Mouse (Mus musculus) inflammation-experienced regulatory T-cells, adult 6 months (primary cell): ENCODE results near the gene Csn1s2b. TPM values are rescaled to one million over a fixed set of nuclear protein-coding genes. Genes with fewer than 3 reads are reported as not detected.
"Not testable (repeated sequence)": the region's sequence is repeated elsewhere in the genome, so short reads cannot be mapped to it uniquely, and the experiment has no call there.

ENCODE experiments used
- ATAC-seq: one replicate; pipeline ENCODE4 v1.8.0; 2017
- polyA plus RNA-seq, 3 experiments: library from polyadenylated mRNA; unstranded; fragments of 100-300 nt; shearing (Covaris generic); gene quantifications; one replicate each; pipeline ENCODE4 v1.2.1; 2017

Gene Csn1s2b
- polyA plus RNA-seq = under 1 TPM in 1 of 3 experiments, not detected in 2; 0.43 TPM

DNA sequence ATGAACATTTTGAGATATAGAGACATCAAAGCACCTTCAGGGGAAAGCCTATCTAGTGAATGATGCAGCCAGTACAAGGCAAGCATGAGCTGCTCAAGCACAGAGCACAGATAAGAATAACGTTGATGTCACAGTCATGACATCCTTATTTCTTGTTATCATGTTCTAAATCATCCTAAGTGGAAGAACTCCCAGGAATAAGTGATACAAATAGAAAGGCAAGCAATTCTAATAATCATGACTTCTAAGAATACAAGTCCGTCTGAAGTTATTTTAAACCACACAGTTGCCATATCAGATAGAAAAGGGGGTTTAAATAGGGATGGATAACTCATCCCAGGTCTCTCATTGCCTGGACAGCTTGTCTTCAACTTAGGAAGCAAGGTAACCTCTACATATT lies at the start of gene Csn1s2b:
Csn1s2b (plus strand) TSS at position 301 of the 400 bp plus-strand sequence.
- ATAC-seq = no peak

- no peak for ATAC-seq
Observed at GRCm38 (mm10) chr5:87764546-87764945, 43.3 kb upstream of the Csn1s2b start.

DNA sequence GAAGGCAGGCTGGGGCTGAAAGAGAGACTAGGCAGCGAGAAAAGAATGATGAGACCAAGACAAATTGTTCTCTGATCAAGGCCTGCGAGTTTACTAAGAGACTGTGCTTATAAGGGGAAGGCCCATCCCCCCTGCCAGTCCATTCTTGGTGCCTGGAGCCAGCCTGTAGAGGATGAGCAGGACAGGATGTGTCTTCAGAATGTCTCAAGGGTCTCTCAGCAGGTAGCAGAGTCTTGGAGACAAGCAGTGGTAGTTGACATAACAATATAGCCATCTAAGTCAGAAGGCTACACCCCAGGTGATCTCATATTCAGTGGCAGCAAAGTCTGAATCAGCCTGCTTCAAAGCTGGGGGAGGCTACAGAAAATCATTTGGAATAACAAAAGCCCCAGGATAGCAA lies 35.7 kb upstream of the Csn1s2b start:
- ATAC-seq = not testable (repeated sequence)

- no peak for ATAC-seq
Observed at GRCm38 (mm10) chr5:87774267-87774666, 33.6 kb upstream of the Csn1s2b start, which contains the start of gene Csn1s2a. Gene Csn1s2a, plus strand, starts transcription at chr5:87774567.

DNA sequence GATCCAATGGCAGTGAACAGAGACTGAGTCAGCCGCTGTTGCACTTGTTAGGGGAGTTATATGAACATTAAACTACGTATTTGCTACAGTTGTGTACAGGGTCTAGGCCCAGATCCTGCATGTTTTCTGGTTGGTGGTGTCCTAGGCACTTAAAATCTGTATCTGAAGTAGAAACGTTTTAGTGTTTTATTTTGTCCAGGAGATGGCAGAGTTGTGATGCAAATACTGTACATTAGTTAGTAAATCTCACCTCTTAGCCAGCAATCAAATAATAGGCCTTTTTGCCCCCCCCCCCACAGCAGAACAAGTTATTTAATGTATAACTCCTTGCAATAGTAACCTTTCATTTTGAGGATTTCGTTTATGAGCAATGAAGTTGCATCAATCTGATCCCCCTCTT lies 25.2 kb upstream of the Csn1s2b start:
- no peak for ATAC-seq

DNA sequence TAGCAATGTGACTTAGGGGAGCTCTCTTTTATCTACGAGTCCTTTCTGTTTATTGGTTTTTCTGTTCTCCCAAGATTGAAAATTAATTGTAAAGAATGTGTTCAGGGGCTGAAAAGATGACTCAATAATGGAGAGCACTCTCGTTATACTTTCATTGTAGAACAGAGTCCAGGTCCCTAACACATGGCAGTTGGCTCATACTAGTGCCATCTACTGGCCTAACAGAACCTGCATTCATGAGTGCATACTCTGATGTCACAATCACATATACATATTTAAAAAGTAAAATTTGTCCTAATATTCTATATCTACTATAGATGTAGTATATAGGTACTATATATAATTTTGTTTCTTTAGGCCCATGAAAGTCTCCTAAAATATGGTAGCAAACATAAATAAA lies 1.4 kb downstream of the Csn1s2b start:
- ATAC-seq = no peak

- no peak for ATAC-seq
Observed at GRCm38 (mm10) chr5:87825386-87825785, 17.5 kb downstream of the Csn1s2b start, which contains the start of gene Prr27. Gene Prr27, plus strand, starts transcription at chr5:87825686.

DNA sequence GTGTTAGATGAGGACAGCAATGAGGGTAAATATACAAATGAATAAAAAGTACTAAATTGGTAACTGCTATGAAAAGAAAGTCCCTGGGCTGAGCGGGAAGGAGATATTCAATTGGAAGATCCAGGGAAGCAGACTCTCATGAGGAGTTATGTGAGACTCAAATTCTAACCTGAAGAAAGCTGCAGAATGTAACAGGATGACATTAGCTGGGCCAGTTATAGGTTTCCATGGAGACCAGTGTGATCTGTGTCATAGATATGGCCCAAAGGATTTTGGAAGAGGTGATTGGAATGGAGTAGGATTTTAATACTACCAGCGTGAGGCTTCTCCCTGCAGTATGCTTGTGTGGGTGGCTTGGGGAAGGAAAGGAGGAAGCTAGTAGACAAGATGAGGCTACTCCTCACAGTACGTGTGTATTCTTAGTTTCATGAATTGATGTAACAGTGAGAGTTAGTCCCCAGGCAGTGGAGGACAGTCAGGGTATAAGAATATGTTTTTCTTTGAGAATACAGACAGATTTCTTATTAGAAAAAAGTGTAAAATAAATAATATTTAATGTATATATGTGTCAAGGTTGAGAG lies 47.3 kb downstream of the Csn1s2b start:
- ATAC-seq = no peak

DNA sequence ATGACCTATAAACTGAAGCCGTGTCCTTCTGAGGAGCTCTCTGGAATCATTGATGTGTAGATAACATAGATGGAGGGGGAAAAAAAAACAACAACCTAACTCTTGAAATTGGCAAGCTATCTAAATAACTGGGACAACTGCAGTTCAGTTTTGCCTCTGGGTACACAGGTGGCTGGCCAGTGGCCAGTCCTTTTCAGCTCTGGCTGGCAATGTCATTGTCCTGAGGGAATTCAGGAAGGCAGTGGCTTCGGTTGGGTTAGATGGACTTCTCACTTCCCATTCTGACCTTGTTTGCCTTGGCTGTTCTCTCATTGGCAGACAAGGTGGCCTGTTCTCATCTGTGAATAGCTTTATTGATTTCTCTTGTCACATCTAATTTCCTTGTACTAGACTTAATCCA lies 62.2 kb downstream of the Csn1s2b start:
- ATAC-seq = no peak

DNA sequence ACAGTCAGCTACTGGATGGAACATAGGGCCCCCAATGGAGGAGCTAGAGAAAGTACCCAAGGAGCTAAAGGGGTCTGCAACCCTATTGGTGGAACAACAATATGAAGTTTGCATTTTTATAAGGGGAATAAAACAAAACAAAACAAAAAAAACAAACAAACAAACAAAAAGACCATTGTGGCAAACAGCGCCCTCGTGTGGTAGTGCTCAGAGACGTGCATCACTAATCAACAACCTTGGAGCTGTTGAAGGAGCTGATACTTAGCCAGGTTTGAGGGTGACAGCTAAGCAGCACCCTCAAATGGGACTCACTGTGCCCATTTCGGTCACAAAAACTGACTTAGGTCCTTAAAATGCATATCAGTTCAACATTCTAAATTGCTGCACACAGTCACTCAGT lies 63.5 kb downstream of the Csn1s2b start:
- no peak for ATAC-seq

Other genes with a start within 250 kb of the Csn1s2b start
- under 1 TPM in 1 of 3 experiments, not detected in 2; 0.19 TPM for gene Sult1d1, start 239.1 kb upstream of the Csn1s2b start, polyA plus RNA-seq
- gene Sult1e1, start 216.5 kb upstream of the Csn1s2b start, polyA plus RNA-seq = not detected
- not detected for gene Csn1s1, start 141.9 kb upstream of the Csn1s2b start, polyA plus RNA-seq
- not detected for gene Csn2, start 108.5 kb upstream of the Csn1s2b start, polyA plus RNA-seq
- not detected for gene Csn1s2a, start 33.5 kb upstream of the Csn1s2b start, polyA plus RNA-seq
- gene Prr27, start 17.6 kb downstream of the Csn1s2b start, polyA plus RNA-seq = not detected
- not detected for gene Odam, start 76.9 kb downstream of the Csn1s2b start, polyA plus RNA-seq
- gene Csn3, start 117.5 kb downstream of the Csn1s2b start, polyA plus RNA-seq = not detected
- not detected for gene 2310003L06Rik, start 161.4 kb downstream of the Csn1s2b start, polyA plus RNA-seq
- gene Gm28434, start 161.4 kb downstream of the Csn1s2b start, polyA plus RNA-seq = not detected
- not detected for gene Cabs1, start 171.4 kb downstream of the Csn1s2b start, polyA plus RNA-seq
- not detected for gene Smr3a, start 194.5 kb downstream of the Csn1s2b start, polyA plus RNA-seq